Mouse (Mus musculus): Measurements from ENCODE around the gene Krtap26-1.

The Krtap26-1 gene

DNA sequence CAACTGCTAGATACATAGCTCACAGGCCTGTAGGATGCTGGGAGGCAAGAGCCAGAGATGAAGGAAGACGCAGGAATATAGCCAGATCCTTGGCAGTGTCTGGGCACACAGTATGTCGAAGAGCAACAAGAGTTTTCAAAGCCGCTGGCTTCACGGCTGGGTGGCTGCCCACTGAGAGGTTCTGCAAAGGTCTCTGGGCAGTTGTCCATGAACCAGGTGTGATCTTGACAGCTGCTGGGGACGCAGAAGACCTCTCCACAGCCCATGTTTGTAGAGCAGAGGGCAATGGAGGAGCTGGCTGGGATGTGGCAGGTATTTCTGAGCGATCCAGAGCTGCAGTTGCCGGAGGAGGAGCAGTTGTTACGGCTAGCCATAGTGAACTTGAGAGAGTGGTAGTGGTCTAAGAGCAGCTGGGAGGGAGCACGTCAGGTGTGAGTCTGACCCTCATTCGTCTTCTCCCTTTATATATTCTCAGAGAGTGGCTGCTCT lies at the start of gene Krtap26-1:
Gene Krtap26-1 (minus strand): TSS at position 439 of the 489 bp plus-strand sequence.
- DNase-seq (ENCODE audit: low read depth, low spot score), result no peak

DNA sequence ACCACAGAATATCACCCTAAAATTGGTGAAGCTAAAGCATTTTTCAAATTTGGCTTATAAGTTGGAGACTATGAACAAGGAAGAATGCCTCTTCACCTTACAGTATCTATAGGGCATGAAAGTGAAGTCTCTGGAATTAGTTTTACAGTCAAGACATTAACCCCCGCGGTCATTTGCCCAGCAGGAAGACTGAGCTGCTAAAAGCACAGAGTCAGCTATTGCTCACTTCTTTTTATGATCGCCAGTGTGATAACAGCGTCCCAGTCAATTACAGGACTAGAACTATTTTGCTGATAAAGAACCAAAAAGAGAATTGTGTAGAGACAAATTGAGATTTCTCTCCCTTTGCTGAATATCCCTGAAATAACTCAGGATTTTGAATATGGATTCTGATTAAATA lies 48.7 kb upstream of the Krtap26-1 start:
- DNase-seq (ENCODE audit: low read depth, low spot score), result no peak

DNA sequence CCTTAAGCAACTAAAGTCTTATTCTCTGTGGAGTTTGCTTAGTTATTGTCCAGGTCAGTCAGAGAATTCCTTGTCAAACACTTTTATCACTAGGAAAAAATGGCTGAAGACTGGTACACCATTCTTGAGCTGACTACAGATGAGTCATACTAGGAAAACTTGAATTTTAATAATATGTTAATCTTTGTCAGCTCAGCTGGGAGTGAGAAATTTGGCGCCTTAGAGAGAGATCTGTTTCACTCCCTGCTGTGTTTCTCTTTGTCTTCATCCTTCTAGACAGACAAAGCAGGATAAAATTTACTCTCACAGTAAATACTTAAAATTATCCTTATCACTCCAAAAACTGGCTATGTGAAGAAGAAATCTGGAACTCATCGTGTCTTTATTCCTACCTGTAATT lies 33.7 kb upstream of the Krtap26-1 start:
- DNase-seq (ENCODE audit: low read depth, low spot score), result no peak

DNA sequence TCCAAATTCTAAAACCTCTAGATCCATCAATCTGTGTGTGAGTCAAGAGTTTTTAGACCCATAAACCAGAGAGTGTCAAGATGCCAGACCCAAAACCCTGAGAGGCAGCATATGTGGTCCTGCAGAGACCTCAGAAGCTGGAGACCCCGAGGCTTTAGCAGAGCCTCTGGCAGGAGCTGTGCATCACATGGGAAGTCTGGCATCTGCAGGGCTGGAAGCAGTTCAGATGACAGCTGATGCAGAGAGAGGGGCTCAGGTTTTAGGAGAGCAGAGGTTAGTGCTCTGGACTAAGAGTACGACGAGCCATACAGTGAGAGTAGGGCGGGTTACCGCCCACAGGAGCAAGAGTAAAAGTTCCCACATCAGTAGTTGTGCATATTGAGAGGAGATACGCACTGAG lies 31.5 kb upstream of the Krtap26-1 start:
- no peak for DNase-seq (ENCODE audit: low read depth, low spot score)

DNA sequence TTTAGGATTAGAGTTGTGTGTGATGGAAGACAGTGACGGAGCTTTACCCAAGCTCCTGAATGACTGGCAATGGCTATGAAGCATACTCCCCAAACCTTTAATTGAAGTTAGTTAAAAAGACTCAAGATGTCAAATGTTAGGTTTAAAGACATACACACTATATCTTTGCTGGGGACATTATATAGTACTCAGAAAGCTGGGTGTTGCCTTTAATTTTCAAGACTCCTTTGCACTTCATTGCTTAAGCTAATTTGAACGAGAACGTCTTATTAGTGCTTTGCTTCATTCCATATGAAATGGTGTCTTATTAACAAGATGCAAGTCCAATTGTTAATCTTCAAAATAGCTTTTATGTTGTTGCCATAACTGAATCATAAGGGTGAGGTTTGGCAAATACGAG lies 24.0 kb upstream of the Krtap26-1 start, which contains the start of gene Krtap27-1:
Gene Krtap27-1 (minus strand): TSS at position 101 of the 400 bp plus-strand sequence.
- no peak for DNase-seq (ENCODE audit: low read depth, low spot score)

DNA sequence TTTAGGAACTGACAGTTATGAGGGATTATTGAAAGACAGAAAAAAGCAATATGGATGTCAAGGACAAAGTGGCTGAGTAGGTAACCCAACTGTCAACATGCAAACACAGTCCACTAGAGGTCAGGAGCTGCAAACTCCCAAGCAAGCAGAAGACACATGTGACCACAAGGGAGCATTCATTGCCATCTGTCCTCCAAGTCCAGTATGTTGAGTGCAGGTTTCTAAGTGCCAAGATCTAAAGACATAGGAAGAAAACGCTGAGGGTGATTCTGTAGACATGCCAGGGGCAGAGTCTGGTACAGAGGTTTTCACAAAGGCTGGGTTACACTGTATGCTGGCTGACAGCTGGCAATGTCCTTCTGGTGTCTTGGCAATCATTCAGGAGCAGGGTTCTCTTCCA lies 9.8 kb upstream of the Krtap26-1 start:
- DNase-seq (ENCODE audit: low read depth, low spot score), result peak; percentile 55

DNA sequence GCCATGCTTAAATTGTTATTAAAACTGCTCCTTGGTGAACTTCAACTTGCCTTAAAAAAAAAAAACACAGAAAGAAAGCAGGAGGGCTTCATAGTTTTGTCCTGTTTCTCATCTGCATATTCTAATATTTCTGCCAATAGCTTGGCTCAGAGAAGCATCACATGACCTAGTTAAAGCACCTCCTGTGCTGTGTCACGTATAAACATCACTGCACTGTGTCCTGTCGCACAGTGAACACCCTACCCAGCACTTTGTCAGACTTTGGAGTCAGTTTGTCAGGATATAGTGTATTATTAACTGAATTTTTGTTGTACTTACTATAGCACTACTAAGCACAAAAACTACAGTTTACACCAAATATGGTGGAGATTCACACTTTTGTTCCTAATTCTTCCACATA lies 4.4 kb upstream of the Krtap26-1 start:
- DNase-seq (ENCODE audit: low read depth, low spot score), result no peak

DNA sequence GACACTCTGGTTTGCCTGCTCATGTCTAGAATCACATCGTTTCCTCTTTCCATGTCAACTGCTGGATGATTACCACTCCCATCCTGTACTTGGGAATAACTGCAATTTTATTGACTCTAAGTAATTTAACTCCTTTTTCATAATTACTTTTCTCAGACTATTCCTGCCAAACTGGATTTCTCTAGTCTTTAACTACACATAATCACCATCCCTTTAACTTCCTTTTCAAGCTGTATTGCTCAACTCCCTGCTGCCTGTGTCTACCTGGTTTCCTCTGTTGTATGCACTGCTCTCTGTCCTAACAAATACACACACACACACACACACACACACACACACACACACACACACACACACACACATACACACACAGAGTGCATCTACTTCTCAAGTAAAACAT lies 3.5 kb upstream of the Krtap26-1 start:
- no peak for DNase-seq (ENCODE audit: low read depth, low spot score)

DNA sequence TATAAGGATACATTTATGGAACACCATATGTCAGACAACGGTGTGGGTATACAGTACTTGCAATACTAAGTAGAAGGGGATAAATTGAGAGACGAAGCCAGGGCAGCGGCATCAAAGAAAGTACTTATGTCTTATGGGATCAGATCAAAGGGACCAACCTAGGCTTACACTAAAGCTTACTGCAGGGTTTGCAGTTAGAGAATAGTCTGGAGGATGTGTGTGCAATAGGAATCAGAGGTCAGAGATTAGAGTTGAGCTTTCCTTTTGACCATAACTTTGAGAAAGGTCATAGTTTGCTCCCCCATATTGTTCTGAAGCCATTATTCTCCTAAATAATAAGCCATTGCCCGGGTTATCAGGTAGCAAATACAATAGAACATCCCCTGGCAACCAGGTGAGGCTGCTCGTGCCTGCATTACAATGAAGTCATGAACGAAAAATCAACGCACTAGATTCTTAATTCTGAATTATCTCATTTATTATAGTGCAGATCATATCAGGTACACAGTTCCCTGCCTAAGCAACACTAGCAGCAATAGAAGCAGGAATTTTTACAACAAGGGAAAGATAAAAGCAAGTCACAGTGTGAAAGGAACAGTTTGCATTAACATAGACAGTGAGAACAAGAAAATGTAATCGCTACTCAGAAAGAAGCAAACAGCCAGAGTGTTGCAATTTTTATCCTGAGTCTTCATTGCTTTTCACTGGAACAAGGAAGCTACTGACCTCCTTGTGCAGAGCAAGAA lies 1.1 kb downstream of the Krtap26-1 start:
- no peak for DNase-seq (ENCODE audit: low read depth, low spot score)

DNA sequence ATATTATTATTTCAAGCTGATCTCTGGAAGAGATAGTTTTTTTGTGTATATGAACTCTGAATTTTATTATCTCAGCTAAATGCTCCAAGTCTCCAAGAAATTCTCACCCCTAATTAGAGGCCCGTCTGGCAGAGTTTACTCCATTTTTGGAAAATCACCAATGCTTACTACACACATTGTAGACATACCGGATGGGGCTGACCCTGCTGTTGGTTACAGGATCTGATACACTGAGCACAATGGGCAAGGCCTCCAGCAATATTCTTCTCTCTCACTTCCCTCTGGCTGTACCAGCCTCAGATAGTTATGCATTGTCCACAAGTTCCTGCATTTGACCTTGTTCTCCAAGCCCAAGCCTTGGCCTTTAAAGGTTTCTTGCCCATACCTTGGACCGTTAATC lies 7.5 kb downstream of the Krtap26-1 start:
- DNase-seq (ENCODE audit: low read depth, low spot score), result no peak

DNA sequence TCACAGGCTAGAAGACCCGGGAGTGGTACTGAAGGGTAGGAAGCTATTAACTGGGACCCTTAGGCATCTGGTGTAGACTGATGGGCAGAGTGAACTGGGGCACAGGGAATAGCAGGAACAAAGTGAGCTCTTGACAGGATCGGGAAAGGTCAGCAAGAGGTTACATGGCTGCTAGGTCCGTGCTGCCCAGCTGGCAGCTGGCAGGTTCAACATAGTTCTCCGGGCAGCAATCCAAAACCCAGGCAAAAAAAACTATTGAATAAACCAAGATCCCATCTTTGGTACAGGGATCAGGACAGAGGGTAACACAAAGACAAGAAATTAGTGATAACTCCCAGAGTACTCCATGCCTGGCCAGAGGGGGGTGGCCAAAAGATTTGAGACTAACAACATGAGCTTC lies 12.5 kb downstream of the Krtap26-1 start:
- DNase-seq (ENCODE audit: low read depth, low spot score), result no peak

DNA sequence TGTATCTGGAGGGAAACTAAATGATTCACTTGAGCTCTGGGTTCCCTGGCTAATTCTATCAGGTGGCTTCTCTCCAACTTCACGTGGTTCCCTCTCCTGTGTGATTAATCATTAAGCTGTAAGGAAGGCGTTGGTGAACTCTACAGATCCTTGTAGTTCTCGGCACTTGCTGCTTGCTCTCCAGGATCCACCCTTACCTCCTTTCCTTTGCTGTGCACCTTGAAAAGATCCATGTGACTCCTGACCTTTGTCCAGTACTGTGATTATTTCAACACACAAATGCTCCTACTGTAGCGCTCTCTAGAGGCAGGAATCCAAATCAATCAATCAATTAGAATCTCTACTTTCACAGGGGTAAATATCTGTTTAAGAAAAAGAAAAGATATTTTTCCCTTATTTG lies 16.1 kb downstream of the Krtap26-1 start:
- no peak for DNase-seq (ENCODE audit: low read depth, low spot score)

DNA sequence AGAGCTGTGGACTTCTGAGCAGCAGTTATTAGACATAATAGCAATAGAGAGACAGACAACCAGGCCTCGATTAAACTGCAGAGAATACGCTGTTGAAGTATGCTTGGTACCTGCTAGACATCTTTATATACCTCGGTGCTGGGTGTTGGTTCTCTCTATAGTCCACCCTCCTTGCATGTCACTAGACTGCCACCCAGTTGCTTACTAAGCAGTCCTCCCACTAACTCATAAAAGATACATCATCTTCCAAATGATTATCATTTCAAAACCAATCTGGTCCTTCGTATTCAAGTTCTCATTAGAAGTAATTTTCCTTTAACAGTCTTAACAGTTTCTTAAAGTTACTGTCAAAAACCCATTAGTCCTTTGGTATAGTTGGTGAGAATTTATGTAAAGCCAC lies 20.0 kb downstream of the Krtap26-1 start, which contains the start of gene 2310079G19Rik:
Gene 2310079G19Rik (minus strand): TSS at position 101 of the 400 bp plus-strand sequence.
- DNase-seq (ENCODE audit: low read depth, low spot score), result no peak

DNA sequence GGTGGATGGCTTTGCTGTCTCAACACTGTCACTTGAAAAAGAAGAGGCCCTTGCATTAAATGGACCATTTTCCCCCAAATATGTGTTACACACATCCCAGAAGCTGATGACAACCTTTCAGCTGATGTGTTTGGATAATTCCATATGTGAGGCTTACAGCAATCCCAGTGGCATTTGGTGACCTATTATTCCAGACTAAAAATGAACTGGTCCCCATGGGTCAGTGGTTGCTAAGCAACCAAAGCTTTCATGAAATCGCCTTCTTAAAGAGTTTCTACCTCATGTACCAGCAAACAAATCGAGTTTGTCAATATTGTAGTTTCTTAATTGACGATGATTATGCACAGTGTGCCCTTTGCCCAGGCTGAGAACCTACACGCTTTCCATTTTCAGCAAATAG lies 34.9 kb downstream of the Krtap26-1 start:
- no peak for DNase-seq (ENCODE audit: low read depth, low spot score)

DNA sequence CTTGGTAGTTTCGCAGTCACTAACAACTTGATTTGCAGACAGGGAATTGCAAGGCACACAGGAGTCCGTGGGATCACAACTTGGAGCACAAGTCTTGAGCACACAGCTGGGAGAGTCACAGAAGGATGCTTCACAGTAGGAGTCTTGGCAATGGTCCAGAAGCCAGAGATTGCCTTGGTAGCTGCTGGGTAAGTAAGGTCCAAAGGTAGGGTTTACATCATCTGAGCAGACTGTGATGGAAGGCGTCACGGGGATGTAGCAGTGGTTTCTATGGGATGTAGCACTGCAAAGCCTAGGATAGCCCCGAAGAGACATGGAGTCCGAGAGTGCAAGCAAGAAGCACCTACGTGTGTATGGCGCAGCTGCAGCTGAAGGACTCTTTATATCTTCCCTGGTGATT lies 35.7 kb downstream of the Krtap26-1 start, which contains the start of gene Krtap24-1:
Gene Krtap24-1 (minus strand): TSS at position 358 of the 400 bp plus-strand sequence.
- no peak for DNase-seq (ENCODE audit: low read depth, low spot score)

DNA sequence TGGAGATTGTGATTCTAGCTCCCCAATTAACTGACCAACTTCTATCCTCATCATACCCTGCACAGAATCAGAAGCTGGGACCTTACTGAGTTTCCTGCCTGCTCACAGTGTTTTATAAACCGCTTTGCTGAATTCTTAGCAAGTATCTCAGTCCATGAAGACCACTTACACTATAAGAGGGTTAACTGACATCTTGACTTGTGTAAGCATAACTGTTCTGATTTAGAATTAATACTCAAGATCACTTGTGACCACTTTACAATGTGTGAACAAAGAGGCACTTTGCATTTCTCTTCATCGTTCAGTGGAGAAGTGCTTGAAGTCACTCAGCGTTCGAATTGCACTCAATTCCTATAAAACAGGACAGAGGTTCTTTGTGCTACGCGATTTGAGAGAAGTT lies 43.0 kb downstream of the Krtap26-1 start:
- no peak for DNase-seq (ENCODE audit: low read depth, low spot score)

DNA sequence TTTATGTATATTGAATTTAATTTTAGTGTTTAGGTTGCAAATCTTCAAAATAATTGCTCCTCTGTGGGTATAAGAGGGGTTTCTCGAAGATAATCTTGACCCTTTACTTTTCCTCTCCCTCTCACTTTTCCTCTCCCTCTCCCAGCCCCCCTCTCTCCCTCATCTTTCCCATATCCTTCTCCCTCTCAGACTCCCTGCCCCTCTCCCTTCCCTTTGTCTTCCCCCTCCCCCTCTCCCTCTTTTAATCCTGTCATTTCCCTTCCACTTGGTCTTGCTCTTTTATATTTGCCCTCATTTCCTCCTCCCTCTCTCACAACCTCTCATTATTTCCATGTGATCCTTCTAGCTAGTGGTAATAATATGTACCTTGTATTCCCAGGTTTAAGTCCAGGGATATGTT lies 45.1 kb downstream of the Krtap26-1 start:
- DNase-seq (ENCODE audit: low read depth, low spot score), result no peak

DNA sequence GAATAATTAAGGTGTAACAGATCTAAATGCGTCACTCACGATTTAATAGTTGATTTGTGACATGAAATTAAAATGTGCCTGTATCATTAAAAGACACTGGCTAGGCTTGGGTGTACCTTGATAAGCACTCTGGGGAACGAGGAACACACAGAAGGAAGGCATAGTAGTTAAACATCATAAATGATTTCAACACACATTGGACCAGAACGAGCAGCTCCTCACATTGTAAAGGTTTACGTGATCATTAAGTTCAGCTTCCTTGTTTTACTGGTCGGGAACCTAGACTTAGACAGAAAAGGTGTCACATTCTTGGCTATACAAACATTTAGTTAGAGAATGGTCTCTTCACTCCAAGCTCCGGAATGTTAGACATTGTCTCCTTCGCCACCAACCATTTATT lies 47.3 kb downstream of the Krtap26-1 start:
- no peak for DNase-seq (ENCODE audit: low read depth, low spot score)

DNA sequence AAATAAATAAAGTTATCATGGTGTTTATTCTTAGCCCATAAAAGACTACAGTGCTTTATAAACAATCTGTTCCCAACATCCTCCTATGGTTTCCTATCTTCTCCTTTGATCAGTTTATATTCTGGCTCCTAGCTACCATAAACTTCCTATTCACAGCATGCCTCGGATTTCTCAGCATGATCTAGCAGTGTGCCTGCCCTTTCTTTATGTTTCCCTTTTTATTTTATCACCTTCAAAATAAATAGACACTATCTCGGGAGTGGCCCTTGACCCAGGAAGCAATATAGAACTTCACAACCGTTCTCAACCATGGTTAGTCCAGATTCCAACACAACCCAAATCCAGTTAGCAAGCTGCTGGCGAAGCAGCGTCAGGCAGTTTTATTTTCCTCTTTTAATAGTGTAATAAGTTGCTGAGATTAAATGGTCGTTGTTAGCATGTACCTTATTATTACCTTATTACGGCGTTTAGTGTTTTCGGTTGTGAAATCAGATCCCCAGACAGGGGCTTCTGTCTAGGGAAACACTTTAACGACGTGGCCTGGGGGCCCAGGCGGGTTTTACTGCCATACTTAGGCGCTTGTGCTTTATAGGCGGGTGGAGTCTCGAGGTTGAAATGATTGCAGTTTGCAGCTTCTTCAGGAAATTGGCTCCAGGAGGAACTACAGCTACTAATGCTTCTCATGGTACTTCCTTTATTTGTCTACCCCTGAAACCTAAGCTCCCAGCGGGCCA lies 47.9 kb downstream of the Krtap26-1 start:
- no peak for DNase-seq (ENCODE audit: low read depth, low spot score)

All from A20 (cell line).